Mouse (Mus musculus) embryonic fibroblast, embryonic 13.5 days (primary cell): ENCODE measurements at regions not wholly inside any gene's neighbourhood (a gene's known extent, or its start where the extent isn't known, plus 50 kb on each side); places are given as distances from the start of the nearest gene placed in this dataset.

Source experiments
- H3K27ac ChIP-seq: 2 replicates; pipeline ENCODE4 v1.5.1; 2012; ENCODE audit warnings: low read length, control low read depth, inconsistent platforms; ENCODE audit not compliant: insufficient read depth
- H3K4me1 ChIP-seq: 2 replicates; pipeline ENCODE4 v1.6.1; 2011; ENCODE audit warnings: low read length; ENCODE audit not compliant: control insufficient read depth, insufficient read depth
- H3K4me3 ChIP-seq: 2 replicates; pipeline ENCODE4 v1.5.1; 2011; ENCODE audit warnings: mild to moderate bottlenecking, control low read depth, low read length; ENCODE audit not compliant: insufficient read depth
- CTCF ChIP-seq: IDR thresholded peaks from 2 replicates; pipeline ENCODE4 v1.5.1; 2011; ENCODE audit warnings: mild to moderate bottlenecking, control low read depth, low read length, moderate library complexity, borderline replicate concordance; ENCODE audit not compliant: insufficient read depth
- POLR2A ChIP-seq: IDR thresholded peaks from 2 replicates; pipeline ENCODE4 v1.6.1; 2011; ENCODE audit warnings: low read depth, mild to moderate bottlenecking, control low read depth, low read length, moderate library complexity

DNA sequence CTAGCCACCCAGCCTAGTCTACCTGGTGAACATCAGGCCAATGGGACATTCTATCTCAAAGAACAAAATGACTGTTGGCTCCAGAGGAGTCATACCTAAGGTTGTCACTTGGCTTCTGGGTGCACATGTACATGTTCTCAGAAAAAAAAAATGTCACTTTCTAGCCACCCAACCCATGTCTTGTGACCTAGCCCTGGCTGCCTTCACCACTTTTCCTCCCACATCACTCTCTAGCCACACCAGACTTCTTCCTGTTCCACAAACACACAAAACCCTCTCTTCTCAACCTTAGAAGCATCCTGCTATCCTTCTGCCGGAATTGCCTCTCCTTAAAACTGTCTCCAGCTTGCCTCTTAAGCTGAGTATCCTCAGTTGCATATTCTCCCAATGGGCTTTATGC lies 211.6 kb downstream of the Maf start:
- TF ChIP-seq POLR2A (no peak), CTCF (no peak)
- H3K27ac ChIP-seq, result no peak overlapping the region
- no peak overlapping the region for H3K4me3 ChIP-seq
- no peaks in the 10 kb centered on the region for H3K4me1 ChIP-seq

DNA sequence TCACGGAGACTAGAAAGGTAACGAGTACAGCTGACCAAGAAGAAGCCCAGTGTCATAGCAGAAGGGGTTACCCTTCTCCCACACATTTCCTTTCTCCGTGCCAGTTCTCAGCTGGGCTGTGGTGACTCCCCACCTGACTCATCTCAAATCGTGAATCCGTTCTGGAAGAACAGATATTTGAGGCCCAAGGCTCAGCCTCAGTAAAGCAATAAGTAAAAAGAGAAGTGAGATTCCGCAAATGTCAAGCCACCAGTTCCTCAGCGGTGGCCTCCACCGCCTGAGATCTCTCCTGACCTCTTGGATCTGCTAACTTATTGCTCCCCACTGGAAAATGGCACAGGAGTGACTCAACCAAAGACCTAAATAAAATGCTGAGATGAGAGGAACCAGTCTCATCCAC lies 213.2 kb downstream of the Maf start:
- Histone ChIP-seq H3K4me1 (no peaks in the 10 kb centered on the region), H3K4me3 (no peak overlapping the region), H3K27ac (no peak overlapping the region)
- TF ChIP-seq CTCF, result no peak
- no peak for TF ChIP-seq POLR2A

DNA sequence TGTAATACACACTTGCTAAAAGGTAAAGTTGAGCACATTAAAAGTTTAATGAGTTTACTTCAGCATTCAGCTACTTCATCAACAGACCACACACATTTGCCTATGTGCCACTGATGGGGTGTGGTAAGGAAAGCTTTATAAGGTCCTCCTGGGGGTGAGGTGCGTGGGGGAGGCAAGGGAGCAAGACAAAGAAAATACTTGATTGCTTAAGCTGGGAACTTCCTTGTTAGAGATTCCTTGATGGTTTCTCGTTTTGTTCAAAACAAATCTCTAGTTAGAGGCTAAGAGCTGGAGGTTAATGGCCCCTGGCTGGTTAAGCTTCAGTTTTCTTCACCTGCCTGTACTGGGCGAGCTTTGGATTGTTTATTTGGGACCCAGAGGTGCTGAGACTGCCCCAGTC lies 220.7 kb downstream of the Maf start:
- Histone ChIP-seq H3K4me3 (no peak overlapping the region), H3K27ac (no peak overlapping the region), H3K4me1 (no peaks in the 10 kb centered on the region)
- TF ChIP-seq CTCF, result no peak
- no peak for TF ChIP-seq POLR2A

DNA sequence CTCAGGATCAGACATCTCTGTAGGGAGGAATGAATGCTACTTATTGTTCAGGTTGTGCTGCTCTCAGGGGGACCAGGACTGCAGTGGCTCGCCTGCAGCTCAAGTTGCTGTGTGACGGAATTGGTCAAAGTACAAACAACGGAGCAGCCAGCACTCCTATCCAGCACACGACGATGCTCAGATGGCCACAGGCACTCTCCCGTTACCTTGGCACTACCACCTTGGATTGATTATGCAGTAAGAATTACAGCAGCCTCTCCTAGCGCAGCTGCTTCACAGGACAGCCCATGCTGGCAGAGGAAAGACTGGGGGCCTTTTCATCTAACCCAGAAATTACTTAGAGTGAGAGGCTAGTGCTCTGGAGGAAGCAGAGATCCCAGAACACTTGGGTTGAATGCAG lies 226.5 kb downstream of the Maf start:
- TF ChIP-seq CTCF (no peak), POLR2A (no peak)
- Histone ChIP-seq H3K27ac (no peak overlapping the region), H3K4me1 (no peaks in the 10 kb centered on the region), H3K4me3 (no peak overlapping the region)

DNA sequence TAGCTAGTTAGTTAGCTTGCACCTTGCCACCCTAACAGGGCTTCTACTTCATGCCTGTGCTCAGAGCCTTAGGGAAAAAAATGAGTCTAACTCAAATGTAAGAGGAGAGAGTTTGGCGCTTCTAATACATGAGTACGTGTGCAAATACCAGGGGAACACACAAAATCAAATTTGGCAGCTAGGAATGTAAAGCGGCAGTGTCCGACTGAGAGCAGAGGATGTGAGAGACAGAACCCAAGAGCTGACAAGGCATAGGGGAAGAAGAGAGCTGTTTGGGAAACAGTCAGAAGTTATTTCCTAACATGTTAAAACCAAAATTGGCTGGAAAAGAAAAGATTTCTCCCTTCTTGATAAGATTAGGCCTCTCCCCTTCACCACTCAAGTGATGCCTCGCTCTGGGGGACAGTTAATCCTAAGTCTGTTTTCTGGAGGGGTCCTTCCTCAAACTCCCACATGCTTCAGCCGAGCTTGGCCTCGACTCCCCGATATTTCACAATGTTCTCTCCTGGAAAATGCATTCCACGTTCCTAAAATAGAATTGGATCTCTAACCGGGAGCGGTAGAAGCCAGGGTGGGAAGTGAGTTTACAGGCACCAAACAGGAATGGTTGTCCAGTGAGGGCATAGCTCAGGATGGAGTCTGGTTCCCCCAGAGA lies 229.1 kb downstream of the Maf start:
- no peak overlapping the region for H3K27ac ChIP-seq
- TF ChIP-seq CTCF, result no peak
- TF ChIP-seq POLR2A, result no peak
- H3K4me3 ChIP-seq, result no peak overlapping the region
- H3K4me1 ChIP-seq, result no peaks in the 10 kb centered on the region

DNA sequence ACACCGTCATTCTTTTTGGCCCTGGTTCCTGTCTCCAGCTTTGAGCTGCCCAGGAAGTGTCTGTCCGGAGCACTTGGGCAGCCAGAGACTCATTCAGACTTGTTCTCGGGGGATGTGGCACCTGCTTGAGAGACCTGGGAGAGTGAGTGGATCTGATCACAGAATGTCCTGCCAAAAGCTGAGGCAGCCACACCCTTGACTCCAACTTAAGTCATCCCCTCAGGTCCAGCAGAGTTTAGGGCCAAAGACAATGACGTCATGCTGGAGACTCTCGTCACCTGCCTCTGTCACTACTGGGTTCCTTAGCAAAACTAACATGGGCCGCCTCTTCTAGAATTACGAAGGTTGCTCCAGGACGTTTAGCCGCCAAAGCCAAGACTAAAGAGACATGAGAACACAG lies 231.5 kb downstream of the Maf start:
- no peak overlapping the region for H3K4me3 ChIP-seq
- TF ChIP-seq CTCF (no peak), POLR2A (no peak)
- H3K27ac ChIP-seq, result no peak overlapping the region
- H3K4me1 ChIP-seq, result no peaks in the 10 kb centered on the region

DNA sequence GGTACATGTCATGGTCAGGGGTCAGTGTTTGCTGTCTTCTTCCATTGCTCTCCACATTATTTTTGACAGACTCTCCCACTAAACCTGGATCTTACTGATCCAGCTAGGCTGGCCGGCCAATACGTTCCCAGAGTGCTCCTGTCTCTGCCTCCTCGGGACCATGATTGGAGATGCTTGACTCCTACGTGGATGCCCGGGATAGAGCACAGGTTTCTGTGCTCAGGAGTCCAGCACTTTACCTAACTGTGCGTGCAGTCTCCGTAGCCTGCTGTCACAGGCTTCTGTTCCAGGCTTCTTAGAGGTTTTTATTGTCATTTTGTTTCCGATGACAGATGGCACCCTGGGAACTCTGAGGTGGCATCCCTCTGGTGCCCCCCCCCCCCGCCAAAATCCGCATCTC lies 232.4 kb downstream of the Maf start:
- no peaks in the 10 kb centered on the region for H3K4me1 ChIP-seq
- no peak overlapping the region for H3K4me3 ChIP-seq
- no peak overlapping the region for H3K27ac ChIP-seq
- TF ChIP-seq CTCF (no peak), POLR2A (no peak)

DNA sequence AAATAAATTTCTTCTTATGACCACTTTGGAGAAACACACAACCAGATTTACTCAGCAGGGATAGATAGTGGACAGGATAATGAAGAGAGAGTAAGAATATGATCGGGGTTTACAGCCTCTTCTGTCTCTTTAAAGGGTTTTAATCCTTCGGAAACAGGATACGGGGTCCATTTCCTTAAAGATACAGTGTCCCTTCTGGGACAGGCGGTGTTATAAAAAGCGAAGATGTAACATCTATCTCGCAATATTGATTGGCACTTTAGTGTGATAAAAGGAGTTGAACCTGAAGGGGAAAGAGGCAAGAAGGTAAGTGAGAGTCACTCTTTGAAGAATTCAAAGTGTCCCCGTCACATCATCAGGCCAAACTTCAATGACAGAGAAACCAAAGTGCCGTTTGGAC lies 233.6 kb downstream of the Maf start:
- Histone ChIP-seq H3K4me3 (no peak overlapping the region), H3K27ac (no peak overlapping the region), H3K4me1 (no peaks in the 10 kb centered on the region)
- TF ChIP-seq CTCF, result no peak
- no peak for TF ChIP-seq POLR2A

DNA sequence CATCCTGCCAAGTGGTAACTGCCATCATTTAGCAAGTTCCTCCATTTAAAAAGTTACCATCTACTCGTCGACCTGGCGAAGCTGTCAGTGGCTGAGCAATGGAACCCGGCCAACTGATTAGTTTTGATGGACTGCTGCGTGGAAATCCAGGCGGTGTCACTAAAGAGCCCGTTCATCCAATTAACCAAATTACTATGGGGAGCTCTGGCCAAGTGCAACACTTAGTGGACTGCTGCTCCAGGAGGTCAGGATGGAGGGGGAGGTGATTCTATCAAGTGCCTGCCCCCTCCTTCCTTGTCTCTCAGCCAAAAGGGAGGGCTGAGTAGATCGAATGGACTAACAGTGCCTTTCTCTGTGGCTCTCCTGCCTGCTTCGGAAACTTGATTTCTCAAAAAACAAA lies 241.0 kb downstream of the Maf start:
- no peaks in the 10 kb centered on the region for H3K4me1 ChIP-seq
- no peak for TF ChIP-seq CTCF
- TF ChIP-seq POLR2A, result no peak

DNA sequence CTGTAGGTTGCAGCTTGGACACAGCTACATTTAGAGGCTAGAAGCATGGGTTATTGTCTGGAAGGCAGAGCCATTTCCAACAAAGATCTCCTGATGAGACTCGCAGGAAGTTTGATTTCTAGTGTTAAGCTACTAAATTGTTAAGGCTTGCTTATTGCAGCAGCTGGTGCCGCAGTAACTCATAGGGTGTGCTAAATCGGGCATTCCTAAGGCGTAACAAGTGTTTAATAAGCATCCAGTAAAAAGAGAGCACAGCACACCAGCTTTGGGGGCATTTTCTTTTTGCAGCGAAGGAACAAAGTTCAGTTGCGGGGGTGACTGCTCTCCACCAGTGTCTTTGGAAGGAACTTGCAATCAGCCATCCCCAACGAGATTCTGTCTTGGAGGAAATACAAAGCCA lies 241.5 kb downstream of the Maf start:
- TF ChIP-seq POLR2A, result no peak
- no peak for TF ChIP-seq CTCF
- H3K4me3 ChIP-seq, result no peak overlapping the region
- no peak overlapping the region for H3K27ac ChIP-seq
- H3K4me1 ChIP-seq, result no peaks in the 10 kb centered on the region

More for the DNA sequence above, 241.0 kb downstream of the Maf start:
- no peak overlapping the region for H3K27ac ChIP-seq
- no peak overlapping the region for H3K4me3 ChIP-seq

DNA sequence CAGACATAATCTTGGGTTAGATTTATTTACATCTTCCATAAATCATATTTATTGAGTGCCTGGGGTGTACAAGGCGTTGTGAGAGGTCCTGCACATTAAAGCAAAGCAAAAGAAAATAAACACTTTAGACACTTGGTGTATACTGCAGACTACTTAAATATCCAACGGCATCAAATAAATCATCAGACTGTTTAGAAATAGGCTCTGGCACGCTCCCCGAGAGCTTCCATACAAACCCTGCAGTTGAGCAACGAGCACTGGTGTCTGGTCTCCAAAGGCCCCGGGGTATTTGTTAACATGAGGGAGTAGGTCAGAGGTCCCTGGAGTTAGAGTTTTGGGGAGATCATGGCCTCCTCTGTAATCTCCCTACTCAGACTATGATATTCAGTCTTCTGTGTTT lies 244.9 kb downstream of the Maf start:
- H3K27ac ChIP-seq, result no peak overlapping the region
- no peak overlapping the region for H3K4me3 ChIP-seq
- TF ChIP-seq CTCF, result no peak
- no peak for TF ChIP-seq POLR2A

More for the DNA sequence above, 244.9 kb downstream of the Maf start:
- H3K4me1 ChIP-seq, result no peaks in the 10 kb centered on the region
